Mouse (Mus musculus) frontal cortex, postnatal 14 days (tissue): ENCODE results near the gene Rora.
A peak's percentile ranks its signal among the peaks of the same experiment; 100 is the strongest.

ENCODE experiments used
- DNase-seq, 2 experiments: peaks; one replicate each; pipeline ENCODE4 v3.0.0; 2022; ENCODE audit warnings: low spot score in 2 of 2

Gene Rora

DNA sequence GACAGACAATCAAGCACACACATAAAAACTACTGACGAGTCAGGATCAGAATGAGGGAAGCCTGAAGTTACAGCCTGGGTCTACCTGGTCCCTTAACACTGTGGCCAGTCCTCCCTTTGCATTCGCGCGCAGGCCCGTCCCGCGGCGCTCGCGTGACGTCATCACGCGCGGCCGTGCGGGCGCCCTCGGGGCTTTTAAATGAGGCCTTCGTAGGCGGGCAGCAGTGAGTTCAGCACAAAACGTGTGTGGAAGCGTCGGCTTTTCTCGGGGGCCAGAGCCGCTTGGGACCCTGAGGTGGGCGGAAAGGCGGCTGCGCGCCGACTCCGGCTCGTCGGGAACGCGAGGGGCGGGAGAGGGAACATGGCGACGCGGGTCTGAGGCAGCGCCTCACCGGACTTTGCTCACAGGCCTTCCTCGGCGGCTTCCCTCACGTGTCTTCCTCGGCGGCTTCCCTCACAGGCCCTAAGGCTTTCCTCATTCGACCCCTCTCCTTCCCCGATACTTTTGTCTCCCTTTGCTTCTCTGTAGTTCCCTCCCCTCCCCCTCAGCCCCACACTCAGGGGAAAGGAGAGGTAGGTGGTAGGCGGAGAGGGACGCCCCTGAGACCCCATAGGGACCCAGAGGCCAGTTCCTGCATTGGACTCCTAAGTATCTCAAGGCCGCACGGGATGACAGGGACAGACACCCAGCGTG is 744.3 kb downstream of the Rora start, which contains the start of gene Ice2:
Gene Ice2 (plus strand): TSS at position 147 of the 693 bp plus-strand sequence.
- DNase-seq = peak; percentile 42 to 63

GRCm38 (mm10) chr9:69398453-69398850 is 744.9 kb downstream of the Rora start:
- no peak for DNase-seq

GRCm38 (mm10) chr9:69404671-69405070 is 751.1 kb downstream of the Rora start:
- DNase-seq = no peak

- no peak for DNase-seq
Measured at GRCm38 (mm10) chr9:69419476-69419875, 765.9 kb downstream of the Rora start.

- DNase-seq = no peak
Measured at GRCm38 (mm10) chr9:69430531-69430930, 776.9 kb downstream of the Rora start.

DNA sequence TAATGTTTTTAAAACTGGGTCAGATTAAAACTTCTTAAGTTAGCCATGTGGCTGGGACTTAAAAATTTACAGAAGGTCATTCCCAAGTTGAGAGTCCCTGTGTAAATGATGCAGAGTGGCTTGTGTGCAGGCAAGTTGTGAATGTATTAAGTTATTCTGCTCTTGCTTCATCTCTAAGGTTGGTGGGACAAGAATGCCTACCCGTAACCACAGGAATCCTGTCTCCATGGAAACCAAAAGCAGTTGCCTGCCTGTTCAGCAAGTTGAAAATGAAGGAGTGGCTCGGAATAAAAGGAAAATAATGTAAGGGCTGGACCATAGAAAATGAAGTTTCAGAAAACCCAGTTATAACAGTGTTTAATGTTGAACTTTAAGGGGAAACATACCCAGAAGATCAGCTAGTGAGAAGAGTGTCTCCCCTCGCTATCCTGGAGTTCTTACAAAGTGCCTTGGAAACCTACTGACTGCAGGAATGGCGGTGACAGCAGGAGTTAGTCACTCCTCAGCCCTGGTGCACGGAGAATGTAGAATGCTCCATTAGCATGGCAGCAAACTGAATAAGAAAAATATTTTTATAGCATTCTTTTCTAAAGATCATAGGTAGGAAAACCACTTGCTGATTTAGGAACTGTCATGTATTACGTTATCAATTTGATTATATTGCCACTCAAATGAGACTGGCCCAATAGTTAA is 778.4 kb downstream of the Rora start:
- no peak for DNase-seq

- DNase-seq = no peak
Measured at GRCm38 (mm10) chr9:69435194-69435593, 781.6 kb downstream of the Rora start.

GRCm38 (mm10) chr9:69435662-69436061 is 782.1 kb downstream of the Rora start:
- DNase-seq = no peak
